Mouse (Mus musculus): Measurements from ENCODE around the gene Sowahc. TPM values are rescaled to one million over a fixed set of nuclear protein-coding genes. Genes with fewer than 3 reads are reported as not detected.

Gene Sowahc
- polyA plus RNA-seq, 1 experiment from 2014 or later: 11.2 TPM

DNA sequence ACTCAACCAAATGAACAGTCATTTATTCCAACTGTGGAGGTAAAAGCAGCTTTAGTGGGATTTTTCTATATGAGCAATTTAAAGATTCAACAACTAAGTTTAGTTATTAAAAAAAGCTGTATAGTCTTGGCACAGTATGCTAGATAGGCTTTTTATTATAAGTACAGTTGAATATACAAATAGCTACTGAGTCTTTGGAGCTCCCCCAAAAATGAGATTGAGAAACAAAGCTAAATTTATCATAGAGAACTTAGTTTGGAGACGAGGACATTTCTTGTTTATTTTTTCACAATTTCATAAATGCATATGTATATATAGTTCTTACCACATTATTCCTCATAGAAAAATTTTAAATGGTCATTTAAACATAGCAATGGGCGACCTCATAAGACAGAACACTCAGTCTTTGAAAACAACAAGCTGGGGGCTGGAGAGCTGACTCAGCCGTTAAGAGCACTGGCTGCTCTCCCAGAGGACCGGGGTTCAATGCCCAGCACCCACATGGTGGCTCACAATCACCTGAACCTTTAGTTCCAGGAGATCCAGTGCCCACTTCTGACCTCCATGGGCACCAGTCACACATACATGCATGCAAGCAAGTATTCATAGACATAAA lies 7.6 kb downstream of the Sowahc start:
- WGBS: 85% methylated on average over 4 of the region's 4 CpGs
- no peak for DNase-seq (ENCODE audit: low spot score)
- Histone ChIP-seq H3K9me3 (no peaks in the 10 kb centered on the region), H3K36me3 (peaks cover 14% of the 10 kb centered on the region; the same call in 1 of the 2 replicates), H3K27ac (no peak overlapping the region), H3K4me3 (no peak overlapping the region), H3K4me1 (replicated peaks) (peaks cover 8% of the 10 kb centered on the region; the same call in 1 of the 2 replicates), H3K27me3 (ENCODE audit: insufficient read depth, poor library complexity, severe bottlenecking) (no peaks in the 10 kb centered on the region)

DNA sequence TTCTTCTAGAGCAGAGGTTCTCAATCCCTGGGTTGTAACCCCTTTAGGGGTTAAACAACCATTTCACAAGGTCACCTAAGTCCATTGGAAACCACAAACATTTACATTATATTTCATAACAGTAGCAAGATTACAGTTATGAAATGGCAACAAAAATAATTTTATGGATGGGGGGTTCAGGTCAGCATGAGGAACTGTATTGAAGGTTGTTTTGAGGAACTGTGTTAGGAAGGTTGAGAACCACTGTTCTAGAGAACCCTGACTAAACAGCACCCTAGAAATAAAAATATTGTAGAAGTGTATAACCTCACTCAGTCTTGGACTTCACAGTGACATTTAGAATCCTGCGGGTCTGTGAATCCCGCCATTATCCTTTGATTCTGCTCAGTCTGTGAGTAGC lies 13.5 kb downstream of the Sowahc start:
- H3K36me3 ChIP-seq: no peaks in the 10 kb centered on the region
- H3K9me3 ChIP-seq: no peaks in the 10 kb centered on the region
- no peaks in the 10 kb centered on the region for H3K4me1 ChIP-seq (replicated peaks)
- no peak overlapping the region for H3K4me3 ChIP-seq
- no peaks in the 10 kb centered on the region for H3K27me3 ChIP-seq (ENCODE audit: insufficient read depth, poor library complexity, severe bottlenecking)
- DNase-seq (ENCODE audit: low spot score): no peak
- H3K27ac ChIP-seq: no peak overlapping the region
- WGBS: 85% methylated on average over 2 of the region's 2 CpGs

DNA sequence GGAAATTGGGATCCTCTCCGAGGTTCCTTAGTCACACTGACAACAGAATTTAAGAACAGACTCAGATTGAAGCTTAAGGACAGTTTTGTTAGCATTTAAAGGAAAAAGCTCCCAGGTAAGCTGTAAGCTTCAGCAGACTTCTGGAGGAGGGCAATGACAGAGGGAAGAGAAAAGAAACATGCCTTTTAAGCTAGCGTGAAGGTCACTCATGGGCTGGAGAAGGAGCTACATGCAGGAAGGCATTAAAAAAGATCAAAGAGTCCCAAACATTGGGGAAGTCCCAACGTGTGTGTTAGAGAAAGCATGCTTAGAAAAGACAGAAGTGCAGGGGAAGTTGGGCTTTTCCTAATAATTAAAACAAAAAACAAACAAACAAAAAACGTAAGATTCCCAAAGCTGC lies 14.1 kb downstream of the Sowahc start:
- Histone ChIP-seq H3K4me3 (no peak overlapping the region), H3K36me3 (no peaks in the 10 kb centered on the region), H3K27ac (no peak overlapping the region), H3K9me3 (no peaks in the 10 kb centered on the region), H3K4me1 (replicated peaks) (no peaks in the 10 kb centered on the region), H3K27me3 (ENCODE audit: insufficient read depth, poor library complexity, severe bottlenecking) (no peaks in the 10 kb centered on the region)
- 67% methylated on average over 4 of the region's 4 CpGs for WGBS
- no peak for DNase-seq (ENCODE audit: low spot score)

DNA sequence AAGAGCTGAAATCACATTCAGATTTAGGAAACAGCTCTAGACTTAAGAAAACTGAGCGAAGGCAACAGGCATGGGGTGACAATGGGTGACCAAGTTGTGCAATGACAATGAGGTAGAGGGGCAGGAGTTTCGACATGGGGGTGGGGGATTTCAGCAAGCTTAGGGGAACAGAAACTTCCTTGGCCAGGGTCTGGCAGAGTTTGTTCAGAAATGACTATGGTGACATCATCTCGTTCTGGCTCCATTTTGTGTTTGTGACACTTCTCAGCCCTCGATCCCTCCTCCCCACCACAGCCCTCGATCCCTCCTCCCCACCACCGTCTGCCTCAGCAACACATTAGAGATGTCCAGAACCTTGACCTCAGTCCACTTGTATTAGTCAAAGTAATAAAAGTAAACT lies 14.7 kb downstream of the Sowahc start:
- 85% methylated on average over 6 of the region's 6 CpGs for WGBS
- H3K4me3 ChIP-seq: no peak overlapping the region
- DNase-seq (ENCODE audit: low spot score): no peak
- no peak overlapping the region for H3K27ac ChIP-seq
- H3K36me3 ChIP-seq: no peaks in the 10 kb centered on the region
- no peaks in the 10 kb centered on the region for H3K9me3 ChIP-seq
- no peaks in the 10 kb centered on the region for H3K4me1 ChIP-seq (replicated peaks)
- no peaks in the 10 kb centered on the region for H3K27me3 ChIP-seq (ENCODE audit: insufficient read depth, poor library complexity, severe bottlenecking)

DNA sequence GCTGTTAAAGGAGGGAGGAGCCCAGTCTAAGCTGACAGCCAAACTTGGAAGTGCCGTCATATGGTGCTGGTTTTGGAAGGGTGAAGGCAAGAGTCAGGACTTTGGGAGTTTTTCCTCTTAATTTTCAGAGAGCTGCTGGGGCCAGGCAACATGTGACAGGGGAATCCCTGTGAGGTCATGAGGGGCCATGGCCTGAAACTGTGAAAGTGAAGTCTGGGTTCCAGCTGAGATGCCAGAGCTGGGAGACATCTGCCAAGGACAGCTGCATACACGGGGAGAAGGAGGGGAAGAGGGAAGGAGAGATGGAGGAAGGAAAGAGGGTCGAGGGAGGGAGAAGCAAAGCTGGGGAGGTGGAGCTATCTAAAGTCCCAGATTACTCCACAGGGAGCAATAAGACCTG lies 16.0 kb downstream of the Sowahc start:
- Histone ChIP-seq H3K36me3 (no peaks in the 10 kb centered on the region), H3K4me1 (replicated peaks) (0 out of 2 replicates have a peak, but pooled peaks cover 5% of the 10 kb centered on the region), H3K27ac (no peak overlapping the region), H3K9me3 (peaks cover 3% of the 10 kb centered on the region; the same call in 1 of the 2 replicates), H3K27me3 (ENCODE audit: insufficient read depth, poor library complexity, severe bottlenecking) (no peaks in the 10 kb centered on the region), H3K4me3 (no peak overlapping the region)
- no peak for DNase-seq (ENCODE audit: low spot score)
- 41% methylated on average over 3 of the region's 3 CpGs for WGBS

DNA sequence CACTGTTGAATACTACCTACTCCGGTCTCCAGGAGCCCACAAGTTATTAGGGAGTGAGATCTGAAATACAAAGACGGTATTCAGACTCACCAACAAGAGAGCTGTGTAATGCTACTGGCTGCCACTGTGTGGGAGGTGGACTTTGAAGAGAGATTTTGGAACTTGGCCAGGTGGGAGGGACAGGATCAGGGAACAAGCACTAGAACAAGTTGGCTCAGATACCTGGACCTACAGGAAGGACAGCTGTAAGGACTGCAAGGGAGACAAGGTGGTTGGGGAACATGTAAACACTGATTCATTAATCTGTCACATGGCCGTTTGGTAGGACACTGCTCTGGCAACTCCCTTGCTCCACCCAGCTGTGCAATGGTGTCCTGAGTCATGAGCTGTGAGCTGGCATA lies 19.4 kb downstream of the Sowahc start:
- H3K36me3 ChIP-seq: no peaks in the 10 kb centered on the region
- no peaks in the 10 kb centered on the region for H3K27me3 ChIP-seq (ENCODE audit: insufficient read depth, poor library complexity, severe bottlenecking)
- peaks cover 4% of the 10 kb centered on the region; the same call in 1 of the 2 replicates for H3K9me3 ChIP-seq
- no peak overlapping the region for H3K4me3 ChIP-seq
- WGBS: 78% methylated on average over 3 of the region's 3 CpGs
- no peak overlapping the region for H3K27ac ChIP-seq
- DNase-seq (ENCODE audit: low spot score): no peak
- H3K4me1 ChIP-seq (replicated peaks): 0 out of 2 replicates have a peak, but pooled peaks cover 5% of the 10 kb centered on the region

DNA sequence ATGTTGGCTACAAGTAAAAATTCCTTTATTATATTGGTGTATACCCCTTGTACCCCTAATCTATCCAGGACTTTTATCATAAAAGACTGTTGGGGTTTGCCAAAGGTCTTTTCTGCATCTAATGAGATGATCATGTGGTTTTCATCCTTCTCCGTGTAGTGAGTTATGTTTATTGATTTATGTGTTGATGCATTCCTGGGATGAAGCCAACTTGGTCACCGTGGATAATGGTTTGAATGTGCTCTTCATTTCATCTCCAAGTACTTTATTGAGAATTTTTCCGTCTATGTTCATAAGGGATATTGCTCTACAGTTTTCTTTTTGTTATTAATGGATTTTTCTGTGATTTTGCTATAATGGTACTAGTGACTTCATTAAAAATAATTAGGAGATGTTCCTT lies 27.8 kb downstream of the Sowahc start:
- no peaks in the 10 kb centered on the region for H3K36me3 ChIP-seq
- no peak for DNase-seq (ENCODE audit: low spot score)
- H3K4me1 ChIP-seq (replicated peaks): no peaks in the 10 kb centered on the region
- no peaks in the 10 kb centered on the region for H3K9me3 ChIP-seq
- H3K27me3 ChIP-seq (ENCODE audit: insufficient read depth, poor library complexity, severe bottlenecking): no peaks in the 10 kb centered on the region
- 87% methylated on average over 3 of the region's 3 CpGs for WGBS
- no peak overlapping the region for H3K4me3 ChIP-seq
- H3K27ac ChIP-seq: no peak overlapping the region

DNA sequence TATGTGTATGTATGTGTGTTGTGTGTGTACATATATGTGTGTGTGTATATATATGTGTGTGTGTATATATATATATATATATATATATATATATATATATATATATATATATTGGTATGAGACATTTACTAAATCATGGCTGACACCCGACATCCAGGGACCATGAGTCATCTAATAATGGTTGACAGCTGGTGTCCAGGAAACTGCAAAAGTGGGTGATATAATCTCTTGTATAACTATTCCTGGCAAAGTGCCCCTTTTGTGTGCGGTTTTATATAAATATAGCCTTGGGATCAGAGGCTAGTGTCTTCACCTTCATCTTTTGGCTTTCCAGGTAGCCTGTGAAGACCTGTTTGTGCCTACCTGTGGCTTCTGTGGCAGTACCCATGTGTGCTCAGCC lies 28.9 kb downstream of the Sowahc start:
- no peak for DNase-seq (ENCODE audit: low spot score)
- Histone ChIP-seq H3K27ac (no peak overlapping the region), H3K4me3 (no peak overlapping the region), H3K27me3 (ENCODE audit: insufficient read depth, poor library complexity, severe bottlenecking) (no peaks in the 10 kb centered on the region), H3K9me3 (no peaks in the 10 kb centered on the region), H3K36me3 (no peaks in the 10 kb centered on the region), H3K4me1 (replicated peaks) (no peaks in the 10 kb centered on the region)
- 89% methylated on average over 2 of the region's 2 CpGs for WGBS

DNA sequence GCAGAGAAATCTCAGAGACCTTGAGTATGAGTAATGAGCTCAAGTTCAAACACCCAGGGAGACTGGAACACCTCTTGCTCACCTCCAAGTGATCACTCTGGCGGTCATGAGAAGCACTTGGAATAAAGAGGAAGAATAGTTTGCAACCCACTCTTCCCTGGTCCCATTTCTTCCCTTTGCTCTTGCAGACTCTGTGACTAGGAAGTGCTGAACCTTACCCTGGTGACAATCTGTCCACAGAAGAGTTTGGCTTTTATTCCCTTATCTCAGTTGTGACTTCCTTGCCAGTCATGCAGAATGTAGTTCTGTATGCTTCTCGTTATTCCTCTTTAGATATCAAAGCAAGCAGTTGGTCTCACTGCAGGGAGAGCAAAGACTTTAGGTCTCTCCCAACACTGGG lies 30.2 kb downstream of the Sowahc start:
- Histone ChIP-seq H3K36me3 (no peaks in the 10 kb centered on the region), H3K27ac (no peak overlapping the region), H3K27me3 (ENCODE audit: insufficient read depth, poor library complexity, severe bottlenecking) (no peaks in the 10 kb centered on the region), H3K4me3 (no peak overlapping the region), H3K9me3 (no peaks in the 10 kb centered on the region), H3K4me1 (replicated peaks) (no peaks in the 10 kb centered on the region)
- DNase-seq (ENCODE audit: low spot score): no peak
- 87% methylated on average over 2 of the region's 2 CpGs for WGBS

DNA sequence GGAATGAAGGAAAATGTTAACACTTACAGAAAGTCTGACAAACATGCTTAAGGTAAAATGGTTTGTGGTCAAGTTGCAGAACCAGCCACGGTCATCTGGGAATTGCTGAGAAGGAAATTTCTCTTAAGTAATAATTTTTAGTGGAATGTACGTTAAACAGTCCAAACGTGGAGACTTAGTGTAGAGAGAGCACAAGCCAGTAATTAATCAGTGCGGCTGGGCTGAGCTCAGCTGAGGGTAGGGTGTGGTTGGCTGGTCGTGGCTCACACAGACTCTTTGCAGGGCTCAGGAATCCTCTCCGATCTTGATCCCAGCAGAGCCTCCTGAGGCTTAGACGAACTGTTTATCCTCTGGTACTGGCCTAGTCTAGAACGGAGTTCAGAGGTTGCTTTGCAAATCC lies 30.6 kb downstream of the Sowahc start:
- 85% methylated on average over 8 of the region's 8 CpGs for WGBS
- no peaks in the 10 kb centered on the region for H3K9me3 ChIP-seq
- no peak overlapping the region for H3K4me3 ChIP-seq
- H3K27ac ChIP-seq: no peak overlapping the region
- no peaks in the 10 kb centered on the region for H3K36me3 ChIP-seq
- no peak for DNase-seq (ENCODE audit: low spot score)
- no peaks in the 10 kb centered on the region for H3K4me1 ChIP-seq (replicated peaks)
- H3K27me3 ChIP-seq (ENCODE audit: insufficient read depth, poor library complexity, severe bottlenecking): no peaks in the 10 kb centered on the region

DNA sequence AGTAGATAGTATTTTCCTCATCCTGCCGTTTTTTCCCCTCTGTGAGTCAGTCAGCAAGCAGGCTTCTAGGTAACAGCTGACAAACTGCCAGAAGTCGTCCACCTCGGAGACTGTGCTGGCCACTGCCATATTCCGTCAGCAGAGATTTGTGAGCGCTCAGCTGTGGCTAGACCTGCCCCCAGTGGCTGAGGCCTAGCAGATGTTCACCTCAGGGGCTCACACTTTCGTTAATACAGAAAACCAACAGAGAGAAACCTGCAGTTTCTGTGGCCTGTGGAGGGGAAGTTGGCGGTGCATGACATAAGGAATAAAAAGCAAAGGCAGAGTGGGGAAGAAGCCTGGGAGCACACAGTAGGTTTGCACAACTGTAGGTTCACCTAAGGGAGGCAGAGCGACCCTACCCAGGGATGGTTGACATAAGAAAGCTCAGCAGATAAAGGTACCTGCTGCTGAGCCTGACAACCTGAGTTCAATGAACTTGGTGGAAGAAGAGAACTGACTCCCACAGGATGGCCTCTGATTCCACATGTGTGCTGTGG lies 31.9 kb downstream of the Sowahc start:
- no peak for DNase-seq (ENCODE audit: low spot score)
- Histone ChIP-seq H3K27me3 (ENCODE audit: insufficient read depth, poor library complexity, severe bottlenecking) (no peaks in the 10 kb centered on the region), H3K36me3 (no peaks in the 10 kb centered on the region), H3K27ac (no peak overlapping the region), H3K4me1 (replicated peaks) (no peaks in the 10 kb centered on the region), H3K4me3 (no peak overlapping the region), H3K9me3 (no peaks in the 10 kb centered on the region)
- WGBS: 75% methylated on average over 8 of the region's 8 CpGs

DNA sequence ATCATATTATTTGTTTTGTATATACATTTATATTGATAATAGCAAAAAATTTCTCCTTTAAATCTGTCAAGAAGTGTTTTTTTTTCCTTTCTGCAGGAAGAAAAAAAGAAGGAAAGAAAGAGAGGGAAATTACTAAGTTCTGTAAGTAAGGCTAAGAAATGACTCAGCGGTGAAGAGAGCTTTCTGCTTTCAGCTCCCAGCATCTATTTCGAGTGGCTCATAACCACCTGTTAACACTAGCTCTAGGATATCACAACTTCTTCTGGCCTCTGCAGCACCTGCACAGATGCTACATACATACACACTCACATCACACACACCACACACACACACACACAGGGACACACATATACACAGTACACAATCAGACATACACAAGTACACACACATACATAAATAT lies 34.8 kb downstream of the Sowahc start:
- no peaks in the 10 kb centered on the region for H3K9me3 ChIP-seq
- no peak for DNase-seq (ENCODE audit: low spot score)
- H3K27me3 ChIP-seq (ENCODE audit: insufficient read depth, poor library complexity, severe bottlenecking): no peaks in the 10 kb centered on the region
- no peaks in the 10 kb centered on the region for H3K36me3 ChIP-seq
- H3K4me1 ChIP-seq (replicated peaks): peaks cover 5% of the 10 kb centered on the region; the same call in 1 of the 2 replicates
- no peak overlapping the region for H3K4me3 ChIP-seq
- 94% methylated on average over 2 of the region's 2 CpGs for WGBS
- no peak overlapping the region for H3K27ac ChIP-seq

DNA sequence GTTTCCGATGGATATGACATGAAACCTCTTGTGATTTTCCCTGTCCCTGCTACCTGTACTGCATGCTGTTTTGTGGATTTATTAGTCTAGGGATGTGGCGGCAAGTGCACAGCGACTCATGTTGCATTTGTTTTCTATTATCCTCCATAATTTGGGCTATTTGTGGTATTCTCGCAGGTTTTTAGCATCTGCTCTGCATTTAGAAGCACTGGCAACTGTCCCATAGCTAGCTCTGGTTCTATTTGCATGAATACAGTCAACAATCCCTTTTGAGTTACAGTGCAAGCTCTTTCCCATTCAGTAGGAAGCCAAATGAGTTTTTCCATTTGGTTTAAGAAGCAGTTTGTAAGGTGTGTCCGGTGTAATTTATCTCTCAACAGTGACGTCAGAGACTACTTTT lies 37.8 kb downstream of the Sowahc start:
- DNase-seq (ENCODE audit: low spot score): no peak
- H3K27ac ChIP-seq: no peak overlapping the region
- H3K4me3 ChIP-seq: no peak overlapping the region
- no peaks in the 10 kb centered on the region for H3K9me3 ChIP-seq
- H3K4me1 ChIP-seq (replicated peaks): peaks cover 14% of the 10 kb centered on the region; the same call in 1 of the 2 replicates
- no peaks in the 10 kb centered on the region for H3K27me3 ChIP-seq (ENCODE audit: insufficient read depth, poor library complexity, severe bottlenecking)
- no peaks in the 10 kb centered on the region for H3K36me3 ChIP-seq
- 91% methylated on average over 6 of the region's 6 CpGs for WGBS

DNA sequence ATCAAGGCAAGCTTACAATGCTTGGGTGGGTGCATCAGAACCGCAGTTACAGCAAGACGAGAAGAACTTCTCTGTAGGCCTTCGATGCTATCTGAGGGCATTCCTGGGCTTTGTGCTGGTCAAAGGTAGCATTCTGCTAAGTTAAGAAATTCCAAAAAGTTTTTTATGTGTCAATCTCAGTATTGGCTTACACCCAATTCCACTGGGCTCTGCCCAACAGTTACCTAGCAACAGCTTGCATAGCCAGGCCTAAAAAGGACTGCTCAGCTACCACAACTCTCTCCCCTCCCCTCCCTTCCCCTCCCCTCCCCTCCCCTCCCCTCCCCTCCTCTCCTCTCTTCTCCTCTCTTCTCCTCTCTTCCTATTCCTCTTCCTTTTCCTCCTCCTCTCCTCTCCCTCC lies 39.9 kb downstream of the Sowahc start:
- no peak overlapping the region for H3K4me3 ChIP-seq
- no peaks in the 10 kb centered on the region for H3K27me3 ChIP-seq (ENCODE audit: insufficient read depth, poor library complexity, severe bottlenecking)
- H3K36me3 ChIP-seq: no peaks in the 10 kb centered on the region
- H3K4me1 ChIP-seq (replicated peaks): peaks cover 16% of the 10 kb centered on the region; the same call in 1 of the 2 replicates
- 64% methylated on average over 3 of the region's 3 CpGs for WGBS
- no peaks in the 10 kb centered on the region for H3K9me3 ChIP-seq
- no peak for DNase-seq (ENCODE audit: low spot score)
- no peak overlapping the region for H3K27ac ChIP-seq

All from hindbrain, embryonic 10.5 days (tissue).